31 mouse cellular contexts compared by ENCODE assay signal in genomic region chr4:154956604-154957003, GRCm38 (mm10). TPM values are rescaled to one million over a fixed set of nuclear protein-coding genes. Genes with fewer than 3 reads are reported as not detected.
DNase-seq lines count a peak whose midpoint lies in the region; ATAC-seq lines count a peak whose summit lies in the region.
"Had no signal": no experiment of that assay in that cellular context is flagged by ENCODE, and none has a peak within 500 bp of the region (broad histone marks: within the 10 kb centered on the region; RNA-seq: fewer than 3 reads in every experiment).

No protein-coding gene starts in this region.

- H3K4me1 ChIP-seq in hindbrain, embryonic 10.5 days (replicated peaks), result peaks cover 100% of the 10 kb centered on the region
- peaks cover 37% of the 10 kb centered on the region for H3K4me1 ChIP-seq in hindbrain, embryonic 14.5 days (replicated peaks; ENCODE audit: control insufficient read depth, insufficient read depth, low read length)
- H3K4me1 ChIP-seq in midbrain, embryonic 11.5 days (ENCODE audit: control insufficient read depth, insufficient read depth, low read length), result peaks cover 69% of the 10 kb centered on the region
- H3K4me1 ChIP-seq in midbrain, embryonic 15.5 days, result peaks cover 53% of the 10 kb centered on the region

- H3K4me3 ChIP-seq in hindbrain, embryonic 10.5 days, result peak overlapping the region; percentile 91; the same call in 1 of the 2 replicates
- no peak overlapping the region for H3K4me3 ChIP-seq in hindbrain, embryonic 14.5 days (replicated peaks; ENCODE audit: low read length)
- H3K4me3 ChIP-seq in midbrain, embryonic 11.5 days (ENCODE audit: low read depth, low read length), result no peak overlapping the region
- no peak overlapping the region for H3K4me3 ChIP-seq in midbrain, embryonic 15.5 days
- H3K4me3 ChIP-seq: forebrain, embryonic 15.5 days; intestine, embryonic 15.5 days; lung, embryonic 15.5 days; stomach, embryonic 15.5 days had no signal

- no peak overlapping the region for H3K9ac ChIP-seq in hindbrain, embryonic 14.5 days
- no peak overlapping the region for H3K9ac ChIP-seq in midbrain, embryonic 11.5 days (ENCODE audit: low read length)
- H3K9ac ChIP-seq in midbrain, embryonic 15.5 days, result no peak overlapping the region
- H3K9ac ChIP-seq: forebrain, embryonic 15.5 days; intestine, embryonic 15.5 days; lung, embryonic 15.5 days; stomach, embryonic 15.5 days had no signal

- no peak for ATAC-seq in hindbrain, embryonic 14.5 days (ENCODE audit: low FRiP score)
- no peak for ATAC-seq in midbrain, embryonic 11.5 days (ENCODE audit: low FRiP score)
- no peak for ATAC-seq in midbrain, embryonic 15.5 days (replicated peaks)
- ATAC-seq: activated CD4-positive, CD25-positive, alpha-beta regulatory T cell, adult 4 months; CD4-positive, CD25-positive, alpha-beta regulatory T cell, adult 4 months; forebrain, embryonic 15.5 days; hindbrain, postnatal 0 days; intestine, embryonic 15.5 days; midbrain, embryonic 16.5 days had no signal

- H3K27me3 ChIP-seq in hindbrain, embryonic 10.5 days (ENCODE audit: insufficient read depth, poor library complexity, severe bottlenecking), result peaks cover 95% of the 10 kb centered on the region
- peaks cover 15% of the 10 kb centered on the region for H3K27me3 ChIP-seq in hindbrain, embryonic 14.5 days (ENCODE audit: control insufficient read depth, insufficient read depth, low read length)
- peaks cover 9% of the 10 kb centered on the region; the same call in 1 of the 2 replicates for H3K27me3 ChIP-seq in midbrain, embryonic 11.5 days (ENCODE audit: control insufficient read depth, insufficient read depth, low read length)
- H3K27me3 ChIP-seq in midbrain, embryonic 15.5 days (replicated peaks), result no peaks in the 10 kb centered on the region; the same call in 1 of the 2 replicates

- H3K36me3 ChIP-seq in hindbrain, embryonic 10.5 days, result peaks cover 5% of the 10 kb centered on the region
- H3K36me3 ChIP-seq in hindbrain, embryonic 14.5 days (replicated peaks; ENCODE audit: control insufficient read depth, insufficient read depth), result no peaks in the 10 kb centered on the region
- H3K36me3 ChIP-seq in midbrain, embryonic 11.5 days (ENCODE audit: control insufficient read depth, insufficient read depth, low read length), result no peaks in the 10 kb centered on the region; the same call in 1 of the 2 replicates
- no peaks in the 10 kb centered on the region for H3K36me3 ChIP-seq in midbrain, embryonic 15.5 days (replicated peaks)
- H3K36me3 ChIP-seq: forebrain, embryonic 15.5 days; intestine, embryonic 15.5 days; lung, embryonic 15.5 days; stomach, embryonic 15.5 days had no signal

- intact Hi-C loops in gastrocnemius, postnatal 14 days (cut with DNase I; ENCODE audit: low total_unique reads), result no loop called here
- intact Hi-C loops in heart, postnatal 10 days (cut with DNase I), result no loop called here

- H3K4me2 ChIP-seq in hindbrain, embryonic 14.5 days (replicated peaks), result no peak overlapping the region
- no peak overlapping the region for H3K4me2 ChIP-seq in midbrain, embryonic 11.5 days
- no peak overlapping the region for H3K4me2 ChIP-seq in midbrain, embryonic 15.5 days
- H3K4me2 ChIP-seq: forebrain, embryonic 15.5 days; heart, embryonic 11.5 days; intestine, embryonic 15.5 days; lung, embryonic 15.5 days; stomach, embryonic 15.5 days had no signal

- no peaks in the 10 kb centered on the region for H3K9me3 ChIP-seq in hindbrain, embryonic 10.5 days
- H3K9me3 ChIP-seq in hindbrain, embryonic 14.5 days (ENCODE audit: control insufficient read depth, low read length), result no peaks in the 10 kb centered on the region
- no peaks in the 10 kb centered on the region for H3K9me3 ChIP-seq in midbrain, embryonic 11.5 days (ENCODE audit: control insufficient read depth, low read length)
- no peaks in the 10 kb centered on the region for H3K9me3 ChIP-seq in midbrain, embryonic 15.5 days
- H3K9me3 ChIP-seq: forebrain, embryonic 15.5 days; intestine, embryonic 15.5 days; lung, embryonic 15.5 days; stomach, embryonic 15.5 days had no signal

- peak overlapping the region; percentile 97 for H3K27ac ChIP-seq in hindbrain, embryonic 10.5 days
- H3K27ac ChIP-seq in hindbrain, embryonic 14.5 days, result no peak overlapping the region
- H3K27ac ChIP-seq in midbrain, embryonic 11.5 days (ENCODE audit: low read depth, low read length), result no peak overlapping the region
- H3K27ac ChIP-seq in midbrain, embryonic 15.5 days, result no peak overlapping the region
- H3K27ac ChIP-seq: forebrain, embryonic 15.5 days; hindbrain, postnatal 0 days; intestine, embryonic 15.5 days; kidney, postnatal 0 days; lung, embryonic 15.5 days; stomach, embryonic 15.5 days had no signal

- WGBS in hindbrain, embryonic 10.5 days, result 19% methylated on average over 9 of the region's 9 CpGs
- WGBS in hindbrain, embryonic 14.5 days, result 20% methylated on average over 9 of the region's 9 CpGs
- 23% methylated on average over 9 of the region's 9 CpGs for WGBS in midbrain, embryonic 11.5 days
- WGBS in midbrain, embryonic 15.5 days, result 34% methylated on average over 9 of the region's 9 CpGs

- no peak for DNase-seq in hindbrain, embryonic 10.5 days (ENCODE audit: low spot score)
- no peak for DNase-seq in hindbrain, embryonic 14.5 days (ENCODE audit: low spot score)
- DNase-seq in midbrain, embryonic 11.5 days (ENCODE audit: low spot score, missing footprints), result peak; percentile 85
- DNase-seq in spleen, postnatal 36 days (ENCODE audit: low spot score in 2 of 2), result peak; percentile 42 to 53
- DNase-seq in spleen, adult 12 weeks (ENCODE audit: low spot score), result no peak
- DNase-seq in gastrocnemius, postnatal 14 days, result no peak
- no peak for DNase-seq in heart, postnatal 10 days
- DNase-seq: adrenal gland, adult 2 months; adrenal gland, postnatal 36 days; cerebellum, adult 18-20 months; cerebellum, postnatal 14 days; gastrocnemius, postnatal 36 days; heart, adult 18-20 months; heart, postnatal 4 days; kidney, adult 2 months; kidney, postnatal 4 days; layer of hippocampus, postnatal 36 days had no signal

RNA-seq across cellular contexts. Expression of gene Hes5, which starts 4.1 kb away (rescaled TPM):
- 534 and 601 TPM in 2 replicates for polyA plus RNA-seq in hindbrain, embryonic 10.5 days (2016; fragmentation: Nextera tagmentation; extraction: Ambion mirVana)
- 70.0 and 102 TPM in 2 replicates for polyA plus RNA-seq in hindbrain, embryonic 14.5 days (2014; fragmentation: Nextera tagmentation; extraction: Ambion mirVana)
- 456 and 535 TPM in 2 replicates for polyA plus RNA-seq in midbrain, embryonic 11.5 days (2014; fragmentation: Nextera tagmentation; extraction: Ambion mirVana)
- 116 and 149 TPM in 2 replicates for polyA plus RNA-seq in midbrain, embryonic 15.5 days (2015; fragmentation: Nextera tagmentation; extraction: Ambion mirVana)
- under 1 TPM in 1 of 2 experiments, not detected in 1; 0.16 TPM for total RNA-seq in gastrocnemius, postnatal 14 days (2021)
- not detected for total RNA-seq in heart, postnatal 10 days (2021)
- total RNA-seq: adrenal gland, adult 2 months; adrenal gland, postnatal 36 days; gastrocnemius, adult 18-20 months; gastrocnemius, postnatal 36 days; heart, postnatal 4 days; liver, adult 2 months had no signal
- polyA plus RNA-seq: adrenal gland, adult 2 months; kidney, adult 2 months; liver, adult 2 months had no signal

RNA-seq across cellular contexts. Expression of gene Pank4, which starts 7.3 kb away (rescaled TPM):
- 39.9 and 46.5 TPM in 2 replicates for polyA plus RNA-seq in hindbrain, embryonic 10.5 days (2016; fragmentation: Nextera tagmentation; extraction: Ambion mirVana)
- polyA plus RNA-seq in hindbrain, embryonic 14.5 days (2014; fragmentation: Nextera tagmentation; extraction: Ambion mirVana), result 34.1 and 34.4 TPM in 2 replicates
- 37.0 and 40.4 TPM in 2 replicates for polyA plus RNA-seq in midbrain, embryonic 11.5 days (2014; fragmentation: Nextera tagmentation; extraction: Ambion mirVana)
- 44.3 and 44.9 TPM in 2 replicates for polyA plus RNA-seq in midbrain, embryonic 15.5 days (2015; fragmentation: Nextera tagmentation; extraction: Ambion mirVana)
- 10 to 100 TPM; 24.1 to 31.4 TPM for total RNA-seq in gastrocnemius, postnatal 14 days (2021)
- total RNA-seq in heart, postnatal 10 days (2021), result 10 to 100 TPM; 36.5 to 36.8 TPM

RNA-seq across cellular contexts. Expression of gene Tnfrsf14, which starts 28.2 kb away (rescaled TPM):
- 0.43 and 0.87 TPM in 2 replicates for polyA plus RNA-seq in hindbrain, embryonic 10.5 days (2016; fragmentation: Nextera tagmentation; extraction: Ambion mirVana)
- 0.40 TPM in 1 of 2 replicates, not detected in the other for polyA plus RNA-seq in hindbrain, embryonic 14.5 days (2014; fragmentation: Nextera tagmentation; extraction: Ambion mirVana)
- polyA plus RNA-seq in midbrain, embryonic 11.5 days (2014; fragmentation: Nextera tagmentation; extraction: Ambion mirVana), result 0.93 and 1.2 TPM in 2 replicates
- 0.19 and 0.28 TPM in 2 replicates for polyA plus RNA-seq in midbrain, embryonic 15.5 days (2015; fragmentation: Nextera tagmentation; extraction: Ambion mirVana)
- 1 to 10 TPM; 1.4 to 1.9 TPM for total RNA-seq in gastrocnemius, postnatal 14 days (2021)
- total RNA-seq in heart, postnatal 10 days (2021), result 1 to 10 TPM; 4.1 to 5.7 TPM
- polyA plus RNA-seq: forebrain, embryonic 15.5 days; midbrain, embryonic 16.5 days; neural tube, embryonic 14.5 days had no signal

RNA-seq across cellular contexts. Expression of gene Fam213b, which starts 57.7 kb away (rescaled TPM):
- 47.4 and 51.5 TPM in 2 replicates for polyA plus RNA-seq in hindbrain, embryonic 10.5 days (2016; fragmentation: Nextera tagmentation; extraction: Ambion mirVana)
- polyA plus RNA-seq in hindbrain, embryonic 14.5 days (2014; fragmentation: Nextera tagmentation; extraction: Ambion mirVana), result 55.9 and 57.1 TPM in 2 replicates
- polyA plus RNA-seq in midbrain, embryonic 11.5 days (2014; fragmentation: Nextera tagmentation; extraction: Ambion mirVana), result 39.6 and 41.8 TPM in 2 replicates
- 56.1 and 62.6 TPM in 2 replicates for polyA plus RNA-seq in midbrain, embryonic 15.5 days (2015; fragmentation: Nextera tagmentation; extraction: Ambion mirVana)
- 100 to 1,000 TPM; 110 to 112 TPM for total RNA-seq in gastrocnemius, postnatal 14 days (2021)
- total RNA-seq in heart, postnatal 10 days (2021), result 10 to 100 TPM; 61.7 to 64.3 TPM

Comparison
In these comparisons a context has a peak if more than half of its experiments do, and no peak if none do; other contexts are left out.
1. DNase-seq: peak in midbrain, embryonic 11.5 days (single experiment) and spleen, postnatal 36 days (2 of 2); none in hindbrain, embryonic 10.5 days (single experiment), hindbrain, embryonic 14.5 days (single experiment), spleen, adult 12 weeks (single experiment), gastrocnemius, postnatal 14 days (single experiment) and heart, postnatal 10 days (0 of 2).